Mouse (Mus musculus): ENCODE results near the gene Ttc22.
A peak's percentile ranks its signal among the peaks of the same experiment; 100 is the strongest.

Ttc22 gene

DNA sequence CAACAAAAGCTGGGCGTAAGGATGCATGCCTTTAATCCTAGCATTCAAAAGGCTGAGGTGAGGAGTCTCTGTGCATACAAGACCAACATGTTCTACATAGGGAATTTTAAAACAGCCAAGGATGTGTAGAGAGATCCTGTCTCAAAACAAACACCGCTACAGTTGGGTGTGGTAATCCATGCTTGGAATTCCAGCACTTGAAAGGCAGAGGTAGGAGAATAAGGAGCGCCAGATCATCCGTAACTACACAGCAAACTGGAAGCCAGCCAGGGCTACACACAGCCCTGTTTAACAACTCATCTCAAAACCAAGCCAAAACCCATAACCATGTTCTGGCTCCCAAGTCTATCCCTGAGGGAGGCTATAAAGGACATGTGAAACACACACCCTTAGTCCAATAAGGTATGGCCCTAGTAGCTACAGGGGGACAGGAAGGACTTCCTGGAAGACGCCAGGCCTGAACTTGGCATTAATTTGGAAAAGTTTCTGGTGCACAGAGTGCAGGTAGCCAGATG lies 41.8 kb downstream of the Ttc22 start:
- DNase-seq (ENCODE audit: low read depth), result no peak

DNA sequence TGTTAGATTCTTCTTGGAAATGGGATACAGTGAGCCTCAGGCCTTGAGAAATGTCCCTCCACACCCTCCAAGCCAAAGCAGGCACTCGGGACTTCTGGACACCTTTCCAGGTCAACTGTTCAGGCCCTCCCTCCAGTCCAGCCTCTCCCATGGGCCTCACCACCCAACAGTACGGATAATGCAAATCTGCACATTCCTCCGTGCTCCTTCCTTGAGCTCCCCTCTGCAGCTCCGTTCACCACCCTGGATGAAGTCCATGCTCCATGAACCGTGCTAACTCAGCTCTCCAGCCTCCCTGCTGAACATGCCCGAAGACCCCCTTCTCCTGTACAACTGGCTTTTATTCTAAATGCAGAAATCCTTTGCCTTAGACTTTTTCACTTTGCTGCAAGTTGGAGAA lies 42.5 kb downstream of the Ttc22 start:
- no peak for DNase-seq (ENCODE audit: low read depth)

DNA sequence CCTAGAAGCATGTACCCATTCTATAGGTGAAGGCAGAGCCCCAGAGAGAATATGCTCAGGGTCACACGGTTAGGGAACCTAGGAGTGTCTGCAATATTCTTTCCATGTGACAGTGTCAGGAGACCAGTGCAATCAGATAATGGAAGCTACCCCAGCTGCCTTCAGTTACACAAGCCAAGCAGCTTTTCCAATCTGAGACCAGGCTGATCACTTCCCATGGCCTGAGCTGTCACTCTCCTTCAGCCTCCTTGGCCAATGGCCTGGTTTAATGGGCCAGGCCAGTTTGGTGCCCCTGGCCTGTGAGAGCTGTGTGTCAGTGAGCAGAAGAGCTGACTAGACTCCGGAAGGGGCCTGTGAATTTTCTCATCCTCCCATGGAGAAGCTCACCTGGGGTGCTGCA lies 43.0 kb downstream of the Ttc22 start:
- DNase-seq (ENCODE audit: low read depth), result no peak

DNA sequence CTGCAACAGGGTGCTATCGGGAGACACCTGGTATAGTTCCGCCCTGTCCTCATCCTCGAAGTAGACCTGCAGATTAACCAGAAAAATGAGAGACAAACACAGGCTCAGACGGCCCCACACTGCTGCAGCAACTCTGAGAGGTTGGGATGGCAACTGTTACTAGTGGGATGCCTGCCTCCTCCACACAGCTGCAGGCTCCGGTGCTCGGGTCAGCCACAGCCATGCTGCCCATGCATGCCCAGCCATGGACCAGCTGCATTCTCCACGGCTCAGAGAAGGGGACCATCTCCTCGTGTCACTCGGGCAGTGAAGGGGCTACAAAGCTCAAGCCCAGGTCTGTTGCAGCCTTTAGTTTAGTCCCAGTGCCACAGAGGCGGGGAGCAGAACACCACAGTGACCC lies 43.4 kb downstream of the Ttc22 start:
- DNase-seq (ENCODE audit: low read depth), result no peak

DNA sequence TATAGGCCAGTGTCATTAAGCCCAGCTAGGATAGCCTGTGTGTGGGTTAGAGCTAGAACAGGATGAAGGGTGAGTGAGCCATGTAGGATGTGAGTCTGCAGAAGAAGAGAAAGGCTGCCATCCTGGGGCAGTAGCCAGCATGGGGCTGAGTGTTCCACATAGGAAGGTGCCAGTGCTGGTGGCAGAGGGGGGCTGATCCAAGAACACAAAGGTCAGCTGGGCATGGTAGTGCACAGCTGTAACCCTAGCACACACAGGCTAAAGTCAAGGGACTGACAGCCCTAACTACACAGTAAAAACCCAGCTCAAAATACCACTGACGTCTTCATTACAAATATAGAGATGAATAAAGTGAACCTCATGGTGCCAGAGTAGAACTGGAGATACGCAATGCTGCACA lies 44.3 kb downstream of the Ttc22 start:
- no peak for DNase-seq (ENCODE audit: low read depth)

DNA sequence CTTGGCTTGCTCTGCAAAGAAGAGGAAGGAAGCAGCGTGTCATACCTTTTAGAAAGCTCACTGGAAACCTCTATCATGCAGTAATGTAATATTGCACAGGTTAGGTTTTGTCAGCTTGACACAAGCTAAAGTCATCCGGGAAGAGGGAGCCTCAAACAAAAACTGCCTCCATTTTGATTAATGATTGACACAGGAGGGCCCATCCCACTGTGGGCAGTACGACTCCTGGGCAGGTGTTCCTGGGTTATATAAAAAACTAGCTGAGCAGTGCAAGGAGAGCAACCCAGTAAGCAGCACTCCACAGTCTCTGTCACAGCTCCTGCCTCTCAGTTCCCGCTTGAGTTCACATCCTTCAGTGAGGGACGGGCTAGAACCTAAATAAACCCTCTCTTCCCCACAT lies 54.5 kb downstream of the Ttc22 start:
- DNase-seq (ENCODE audit: low read depth), result no peak

DNA sequence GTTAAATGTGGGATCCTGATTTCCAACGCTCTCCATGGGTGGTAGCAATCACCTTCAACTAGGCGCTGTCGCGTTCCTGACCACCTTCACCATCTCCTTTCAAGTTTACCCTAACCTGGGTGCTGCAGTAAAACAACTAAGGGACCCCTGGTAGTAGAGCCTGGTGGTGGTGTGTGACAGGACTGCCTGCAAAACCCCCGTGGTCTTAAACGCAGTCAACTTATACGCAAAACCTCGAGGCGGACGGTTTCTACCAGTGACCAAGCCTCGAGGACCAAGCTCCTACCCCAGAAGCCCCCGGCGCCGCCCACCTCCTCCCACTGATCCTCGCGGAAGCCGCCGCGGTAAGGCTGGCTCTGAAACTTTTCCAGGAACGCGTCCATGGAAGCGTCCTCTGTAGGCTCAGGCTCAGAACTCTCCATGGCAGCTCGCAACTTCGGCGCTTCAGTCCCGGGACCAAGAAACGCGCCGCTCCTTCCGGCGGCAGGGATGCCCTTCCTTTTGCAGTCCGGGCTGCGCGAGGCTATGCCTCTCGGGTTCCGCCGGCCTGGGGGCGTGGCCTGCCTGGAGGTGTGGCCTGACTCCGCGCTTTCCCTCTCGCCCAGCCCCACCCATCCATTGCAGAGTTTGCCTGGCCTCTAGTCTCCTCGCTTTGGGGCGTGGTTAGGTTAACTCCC lies 56.3 kb downstream of the Ttc22 start, which contains the start of gene Ttc4:
TSS of gene Ttc4 (minus strand) at position 503 of the 677 bp plus-strand sequence.
- DNase-seq (ENCODE audit: low read depth), result peak; percentile 93

DNA sequence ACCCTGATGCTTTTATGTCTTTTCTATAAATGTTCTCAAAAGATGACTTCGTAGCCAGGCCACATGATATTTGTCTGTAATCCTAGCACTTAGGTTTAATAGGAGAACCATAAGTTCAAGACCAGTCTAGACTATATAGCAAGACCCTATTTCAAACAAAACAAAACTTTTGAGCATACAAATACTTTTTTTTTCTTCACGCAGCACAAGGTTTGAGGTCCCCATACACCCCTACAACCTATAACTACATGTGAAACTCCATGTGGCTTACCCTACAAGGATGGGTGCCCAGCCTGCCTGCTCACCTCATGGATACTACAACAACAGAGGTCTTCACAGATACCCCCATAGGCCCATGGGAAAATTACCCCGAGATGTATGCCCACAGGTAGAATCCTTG lies 56.9 kb downstream of the Ttc22 start:
- no peak for DNase-seq (ENCODE audit: low read depth)

DNA sequence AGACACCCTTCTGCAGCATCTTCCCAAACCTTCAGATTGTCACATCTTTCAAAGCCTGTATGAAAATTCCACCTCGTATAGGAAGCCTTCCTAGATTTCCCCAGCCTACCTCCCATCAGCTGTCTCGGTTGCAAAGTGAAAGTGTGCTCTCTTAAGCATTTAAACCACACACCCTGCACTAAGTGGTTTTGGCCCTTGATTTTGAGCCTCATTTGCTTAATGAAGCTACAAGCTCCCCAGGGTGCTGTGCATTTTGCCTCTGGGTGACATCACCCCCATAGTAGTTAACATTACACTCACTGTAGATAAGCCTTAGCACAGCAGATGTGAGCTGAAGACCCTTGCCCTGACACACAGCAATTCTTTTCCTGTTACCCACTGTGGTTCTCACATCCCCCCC lies 58.7 kb downstream of the Ttc22 start:
- no peak for DNase-seq (ENCODE audit: low read depth)

DNA sequence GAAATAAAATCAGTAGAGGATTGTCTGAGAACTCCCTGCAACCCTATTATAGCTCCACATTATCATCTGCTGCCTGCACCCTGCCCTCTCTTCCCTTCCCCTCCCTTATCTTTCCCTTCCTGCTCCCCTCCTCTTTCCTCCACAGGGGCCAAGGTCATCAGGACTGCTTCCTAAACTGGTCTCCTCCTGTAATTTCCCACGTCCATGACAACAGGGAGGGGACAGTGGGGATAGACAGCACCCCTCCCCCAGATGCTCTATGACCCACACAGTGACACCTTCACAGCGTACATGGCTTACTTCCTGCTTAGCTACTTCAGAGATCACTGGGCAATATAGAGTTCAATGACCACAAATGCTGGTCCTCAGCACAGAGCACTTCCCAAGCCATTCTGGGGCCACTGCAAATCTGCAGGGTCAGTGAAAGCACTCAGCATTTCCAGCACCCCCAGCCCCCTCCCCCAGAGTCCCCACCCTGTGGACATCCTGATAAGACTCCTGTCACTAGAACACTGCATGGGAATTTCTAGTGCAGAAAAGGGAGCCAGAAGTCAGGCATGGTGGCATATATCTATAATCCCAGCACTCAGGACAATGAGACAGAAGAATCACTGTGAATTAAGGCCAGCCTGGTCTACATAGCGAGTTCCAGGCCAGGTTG lies 66.5 kb downstream of the Ttc22 start:
- DNase-seq (ENCODE audit: low read depth), result no peak
